Mouse (Mus musculus): ENCODE measurements around the gene Loxl4.

Gene Loxl4

DNA sequence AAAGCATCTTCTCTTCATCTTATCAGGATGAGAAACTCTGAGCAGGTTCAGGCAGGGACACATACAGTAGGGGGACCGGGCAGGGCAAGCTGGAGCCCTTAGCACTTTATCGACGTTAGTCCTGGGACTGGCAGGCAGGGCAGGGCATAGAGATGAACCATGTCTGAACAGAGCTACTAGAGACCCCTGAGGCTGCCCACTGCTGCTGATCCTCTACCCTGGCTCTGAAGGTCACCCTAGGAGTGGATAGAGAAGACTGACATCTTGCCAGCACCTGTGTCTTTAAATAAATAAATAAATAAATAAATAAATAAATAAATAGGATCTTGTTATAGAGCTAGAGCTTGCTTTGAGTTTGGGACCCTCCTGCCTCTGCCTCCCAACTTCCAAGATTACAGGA is 2.9 kb downstream of the Loxl4 start:
- DNase-seq (ENCODE audit: low spot score), result no peak

DNA sequence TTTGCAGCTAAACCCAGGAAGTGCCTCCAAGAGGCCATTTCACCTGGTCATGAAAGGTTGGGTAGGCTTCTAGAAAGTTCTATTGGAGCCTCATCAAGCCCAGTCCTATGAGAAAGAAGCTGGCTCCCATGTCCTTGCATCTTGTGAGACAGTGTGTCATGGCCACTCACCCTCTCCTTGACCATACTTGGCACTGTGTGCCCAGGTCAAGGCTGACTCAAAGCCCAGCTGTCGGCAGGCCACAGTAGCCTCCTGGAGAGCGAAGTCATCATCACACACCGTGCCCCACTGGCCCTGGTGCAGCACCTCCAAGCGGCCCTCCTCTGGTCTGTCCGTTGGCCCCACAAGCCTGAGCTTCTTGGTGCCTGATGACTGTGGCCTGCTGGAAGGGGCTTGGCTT is 4.5 kb downstream of the Loxl4 start:
- no peak for DNase-seq (ENCODE audit: low spot score)

DNA sequence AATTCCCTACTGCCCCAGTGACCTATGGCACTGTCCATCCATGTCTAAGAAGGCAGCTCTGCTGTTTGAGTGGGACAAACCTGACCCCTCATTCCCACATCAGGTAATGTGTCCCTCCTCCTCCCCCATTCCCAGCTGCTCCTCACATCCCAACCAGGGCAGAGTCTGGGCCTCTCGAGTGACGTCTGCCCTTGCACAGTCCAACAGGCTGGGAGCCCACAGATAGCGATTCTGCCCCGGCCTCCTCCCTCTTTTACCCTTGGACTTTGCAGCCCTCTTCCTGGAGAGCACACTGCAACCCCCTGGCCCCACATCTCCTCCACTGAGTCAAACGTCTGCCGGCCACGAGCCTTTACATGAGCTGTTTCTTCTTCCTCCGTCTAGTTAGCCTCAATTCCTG is 10.0 kb downstream of the Loxl4 start:
- no peak for DNase-seq (ENCODE audit: low spot score)

DNA sequence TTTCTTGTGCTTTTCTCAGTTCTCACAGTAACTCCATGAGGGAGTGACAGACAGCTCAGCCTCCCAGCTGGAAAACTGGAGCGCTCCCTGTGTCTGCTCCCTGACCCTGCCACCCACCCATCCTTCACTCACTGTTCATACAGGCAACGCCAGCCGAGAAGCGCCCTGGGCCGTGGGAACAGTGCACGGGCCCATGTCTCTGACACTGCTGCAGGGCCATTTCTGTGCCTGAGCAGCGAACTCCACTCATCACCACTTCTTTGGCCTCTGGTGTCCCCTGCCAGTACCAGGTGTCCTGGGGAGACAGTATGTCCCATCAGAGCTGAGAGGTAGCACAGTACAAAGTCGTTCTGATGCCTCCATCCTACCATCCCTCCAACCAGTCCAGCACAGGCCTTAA is 10.6 kb downstream of the Loxl4 start:
- DNase-seq (ENCODE audit: low spot score), result no peak

DNA sequence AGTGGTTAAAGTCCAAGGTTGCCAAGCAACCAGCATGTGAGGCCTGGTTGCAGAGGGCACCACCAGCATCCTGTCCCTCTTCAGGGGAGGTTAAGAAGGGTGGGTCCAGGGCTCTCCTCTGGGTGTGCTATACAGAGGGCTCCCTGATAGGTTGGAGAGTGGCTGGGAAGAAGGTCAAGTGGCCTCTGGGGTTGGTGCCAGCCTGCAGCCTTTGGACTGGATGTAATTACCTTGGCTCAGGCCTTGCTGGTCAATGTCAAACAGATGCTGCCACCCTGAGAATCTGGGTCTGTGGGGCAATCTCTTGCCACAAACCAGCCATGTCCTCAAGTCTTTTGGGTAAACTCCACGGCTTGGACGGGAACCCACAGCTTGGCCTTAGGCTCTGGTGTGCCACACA is 11.2 kb downstream of the Loxl4 start:
- no peak for DNase-seq (ENCODE audit: low spot score)

DNA sequence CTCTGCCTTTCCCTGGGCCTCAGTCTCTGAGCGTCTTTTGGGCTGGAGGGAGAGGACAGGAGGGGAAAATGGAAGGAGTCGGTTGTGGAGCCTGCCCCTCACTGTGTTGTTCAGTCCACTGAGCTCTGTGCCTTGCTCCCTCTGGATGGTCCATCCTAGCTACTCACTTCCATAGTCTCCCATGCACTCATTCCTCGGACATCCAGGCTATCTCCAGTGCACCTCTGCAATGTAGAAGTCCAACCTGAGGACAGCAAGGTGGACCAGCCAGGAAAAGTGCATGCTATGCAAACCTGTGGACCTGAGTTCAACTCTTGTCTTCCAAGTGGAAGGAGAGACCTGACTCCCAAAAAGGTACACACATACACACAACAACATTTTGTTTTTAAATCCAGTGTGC is 12.0 kb downstream of the Loxl4 start:
- no peak for DNase-seq (ENCODE audit: low spot score)

DNA sequence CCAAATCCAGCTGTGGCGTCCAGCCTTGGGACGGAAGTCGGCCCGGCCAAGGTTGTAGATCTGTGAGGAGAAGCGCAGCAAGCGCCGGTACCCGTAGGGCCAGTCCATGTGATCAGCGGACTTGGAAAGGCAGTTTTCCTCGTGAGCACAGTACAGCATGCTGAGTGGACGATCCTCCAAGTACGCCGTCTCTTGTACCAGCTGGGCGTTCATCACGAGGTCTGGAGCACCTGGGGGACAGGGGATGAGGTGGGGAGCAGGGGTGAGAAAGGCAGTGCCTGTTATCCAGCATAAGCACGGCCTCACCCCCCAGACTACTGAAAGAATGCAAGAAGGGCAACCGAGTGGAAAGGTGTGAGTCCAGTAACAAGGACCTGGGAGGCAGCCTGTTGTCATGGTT is 12.7 kb downstream of the Loxl4 start:
- no peak for DNase-seq (ENCODE audit: low spot score)

DNA sequence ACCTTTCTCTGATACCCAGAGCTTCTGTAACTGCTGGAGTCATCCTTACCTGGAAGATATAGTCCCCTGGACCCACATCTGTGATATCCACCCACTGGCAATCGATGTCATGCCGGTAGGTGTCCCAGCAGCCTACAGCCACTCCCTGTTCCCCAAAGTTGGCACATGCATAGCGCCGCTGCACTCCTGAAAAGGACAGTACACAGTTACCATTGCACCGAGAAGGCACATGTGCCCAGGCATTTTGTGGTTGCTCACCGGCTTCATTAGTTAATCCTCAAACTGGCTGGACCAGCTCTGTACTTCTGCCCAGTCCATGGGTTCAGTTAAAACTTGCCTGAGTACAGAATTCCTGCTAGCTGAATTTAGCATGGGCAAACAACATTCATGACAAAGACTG is 14.7 kb downstream of the Loxl4 start:
- no peak for DNase-seq (ENCODE audit: low spot score)

DNA sequence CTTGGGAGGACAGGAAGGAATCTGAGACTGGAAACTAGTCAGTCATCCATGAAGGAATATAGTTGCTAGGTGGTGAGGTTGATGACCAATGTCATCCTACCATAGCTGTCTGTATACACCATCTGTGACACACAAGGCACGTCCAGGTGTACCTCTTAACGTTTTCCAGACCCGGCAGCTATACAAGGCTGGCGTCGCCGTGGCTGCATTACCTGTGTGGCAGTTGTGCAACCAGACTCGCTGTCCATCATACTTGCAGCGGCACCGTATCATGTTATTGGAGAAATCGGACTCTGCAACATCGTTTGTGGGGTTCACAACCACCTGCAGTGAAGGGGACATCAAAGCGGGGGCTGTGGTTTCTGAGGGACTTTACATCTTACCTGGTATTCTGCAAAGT is 15.3 kb downstream of the Loxl4 start:
- DNase-seq (ENCODE audit: low spot score), result no peak

DNA sequence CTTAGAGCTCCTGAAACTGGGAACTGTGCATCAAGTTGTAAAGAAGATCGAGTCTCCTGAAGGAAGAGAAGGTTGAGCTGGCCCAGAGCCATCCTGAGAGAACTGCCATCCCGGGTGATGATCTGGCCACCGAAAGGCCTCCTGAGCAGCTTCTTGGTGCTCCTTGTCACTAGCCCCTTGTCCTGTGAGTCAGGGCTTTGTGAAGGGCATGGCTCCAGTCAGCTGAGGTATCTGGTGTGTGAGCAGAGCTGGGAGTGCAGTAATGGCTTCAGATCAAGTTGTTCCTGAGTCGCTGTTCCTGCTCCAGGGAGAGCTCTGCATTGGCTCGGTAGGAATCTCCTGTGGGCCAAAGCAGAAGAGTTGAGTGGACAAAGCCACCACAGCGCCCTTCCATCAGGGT is 17.5 kb downstream of the Loxl4 start:
- no peak for DNase-seq (ENCODE audit: low spot score)

DNA sequence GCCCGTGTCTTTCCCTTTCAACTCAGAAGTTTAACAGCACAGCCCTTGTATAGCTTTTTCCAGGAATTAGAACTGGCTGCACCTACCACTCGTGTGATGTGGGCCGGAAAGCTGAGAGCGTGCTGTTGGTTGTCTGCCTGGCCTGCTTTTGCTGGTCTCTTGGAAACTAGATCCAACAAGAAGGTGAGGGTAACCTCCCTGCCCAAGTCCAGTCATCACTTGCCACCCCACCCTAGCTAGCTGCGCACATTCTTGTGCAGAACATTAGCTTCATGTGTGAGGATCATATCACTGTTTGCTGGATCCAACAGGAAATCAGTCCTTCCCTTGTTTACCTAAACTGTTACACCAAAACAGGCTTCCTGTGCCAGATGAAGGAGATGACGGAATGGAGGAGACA is 19.2 kb downstream of the Loxl4 start:
- DNase-seq (ENCODE audit: low spot score), result no peak

DNA sequence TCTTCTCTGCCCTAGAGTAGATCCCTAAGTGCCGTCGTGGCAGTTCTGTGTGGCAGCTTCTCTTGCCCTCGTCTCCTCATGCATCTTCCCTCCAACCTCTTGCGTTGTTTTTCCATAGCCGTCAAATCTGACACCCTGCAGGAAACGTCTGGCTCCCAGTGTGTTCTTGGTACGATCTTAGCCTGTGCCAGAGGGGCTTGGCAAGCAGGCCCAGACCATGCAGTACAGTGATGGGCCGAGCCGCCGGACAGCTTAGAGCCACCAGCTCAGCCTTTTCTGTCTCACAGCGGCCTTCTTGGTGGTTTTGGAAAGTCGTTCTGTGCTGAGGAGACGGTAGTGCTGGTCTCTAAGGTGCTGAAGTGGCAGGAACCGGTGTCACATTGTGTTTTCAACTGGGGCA is 21.1 kb downstream of the Loxl4 start:
- no peak for DNase-seq (ENCODE audit: low spot score)

DNA sequence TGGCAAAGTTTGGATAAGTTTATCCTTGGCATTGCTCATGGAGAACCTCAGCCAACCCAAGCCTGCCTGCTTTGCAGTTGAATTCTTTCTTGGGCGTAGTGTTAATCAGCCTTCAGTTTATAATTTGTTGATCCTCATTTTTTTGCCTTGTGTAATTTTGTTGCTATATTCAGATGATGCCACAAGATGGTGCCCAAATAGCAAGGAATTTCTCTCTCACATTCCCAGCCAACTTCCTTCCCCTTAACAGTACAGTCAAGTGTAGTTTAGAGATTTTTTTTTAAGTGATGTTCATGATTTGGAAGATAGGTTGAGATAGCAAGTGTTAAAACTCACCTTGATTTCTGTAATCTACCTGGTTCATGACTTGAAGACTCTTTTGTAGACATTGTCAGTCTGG is 23.4 kb downstream of the Loxl4 start:
- no peak for DNase-seq (ENCODE audit: low spot score)

DNA sequence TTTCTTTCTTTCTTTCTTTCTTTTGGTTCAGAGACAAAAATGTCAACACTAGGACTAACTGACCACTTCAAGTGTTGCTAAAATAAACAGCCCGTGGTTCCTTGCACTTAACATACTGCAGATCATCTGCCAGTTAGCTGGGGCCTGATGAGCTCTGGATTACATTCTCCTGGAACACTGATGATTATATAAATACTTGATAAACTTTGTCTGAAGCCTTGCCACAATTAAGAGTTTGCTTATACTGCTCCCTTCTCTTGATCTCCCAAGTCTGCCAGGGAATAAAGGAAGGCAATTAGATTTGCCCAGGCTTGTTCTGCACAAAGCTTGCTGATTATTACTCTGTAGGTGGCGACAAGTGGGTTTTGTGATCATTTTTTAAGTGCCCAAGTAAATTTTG is 24.9 kb downstream of the Loxl4 start:
- DNase-seq (ENCODE audit: low spot score), result no peak

DNA sequence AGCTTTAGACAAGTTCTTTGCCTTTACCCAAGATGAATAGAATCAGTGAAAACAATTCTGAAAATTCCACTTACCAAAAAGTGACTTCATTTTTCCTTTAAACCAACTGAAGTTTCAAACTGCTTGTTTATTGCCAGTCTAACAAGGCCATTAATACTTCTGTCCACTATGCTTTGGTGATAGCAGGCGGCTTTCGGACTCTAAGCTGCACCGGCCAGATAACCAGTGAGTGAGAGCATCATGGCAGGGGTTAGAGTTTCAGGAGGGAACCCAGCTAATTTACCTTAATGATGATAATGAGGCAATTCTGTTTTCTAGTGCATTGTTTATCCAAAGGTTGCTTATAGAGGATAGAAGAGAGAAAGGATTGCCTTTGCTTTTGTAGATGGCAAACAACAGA is 28.4 kb downstream of the Loxl4 start:
- no peak for DNase-seq (ENCODE audit: low spot score)

DNA sequence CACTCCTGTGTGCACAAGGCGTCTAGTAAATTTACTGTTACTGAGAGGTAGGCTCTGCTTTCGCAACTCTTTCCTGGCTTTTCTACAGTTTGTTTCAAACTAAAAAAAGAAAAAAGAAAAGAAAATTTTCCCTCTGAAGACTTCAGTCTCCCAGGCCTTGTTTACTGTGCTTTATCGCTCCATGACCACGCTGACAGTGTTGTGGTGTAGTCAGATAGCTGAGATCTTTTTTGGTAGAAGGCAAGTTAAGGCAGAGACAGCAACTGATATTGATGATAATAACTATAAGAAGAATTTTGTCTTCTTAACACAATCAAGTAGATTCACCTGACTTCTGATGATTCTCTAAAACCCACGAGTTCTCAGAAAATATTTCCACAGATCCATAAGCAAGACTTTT is 28.9 kb downstream of the Loxl4 start:
- DNase-seq (ENCODE audit: low spot score), result no peak

DNA sequence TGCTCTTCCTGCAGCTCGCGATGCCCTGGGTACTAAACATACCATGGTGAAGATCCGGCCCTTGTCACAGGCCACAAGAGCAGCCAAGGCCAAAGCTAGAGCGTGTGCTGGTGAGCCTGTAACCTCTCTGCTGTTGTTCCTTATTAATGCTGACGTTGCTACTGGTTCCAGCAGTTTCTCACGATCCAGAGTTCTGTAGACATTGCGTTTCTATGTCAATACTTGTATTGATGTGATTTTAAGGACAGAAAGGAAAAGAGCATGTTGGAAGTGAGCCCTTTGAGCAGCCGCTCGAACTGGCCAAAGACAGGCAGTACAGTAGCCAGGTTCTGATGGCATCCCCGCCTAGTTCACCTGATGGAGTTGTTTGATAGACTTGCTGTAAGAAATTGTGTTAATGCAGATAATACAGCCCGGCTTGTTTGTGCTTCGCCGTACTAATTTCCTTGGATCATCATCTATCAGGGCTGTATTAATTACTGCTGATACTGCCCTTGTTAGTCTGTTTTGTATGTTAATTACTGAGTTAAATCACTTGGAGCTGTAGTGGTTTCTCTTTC is 29.7 kb downstream of the Loxl4 start:
- no peak for DNase-seq (ENCODE audit: low spot score)

DNA sequence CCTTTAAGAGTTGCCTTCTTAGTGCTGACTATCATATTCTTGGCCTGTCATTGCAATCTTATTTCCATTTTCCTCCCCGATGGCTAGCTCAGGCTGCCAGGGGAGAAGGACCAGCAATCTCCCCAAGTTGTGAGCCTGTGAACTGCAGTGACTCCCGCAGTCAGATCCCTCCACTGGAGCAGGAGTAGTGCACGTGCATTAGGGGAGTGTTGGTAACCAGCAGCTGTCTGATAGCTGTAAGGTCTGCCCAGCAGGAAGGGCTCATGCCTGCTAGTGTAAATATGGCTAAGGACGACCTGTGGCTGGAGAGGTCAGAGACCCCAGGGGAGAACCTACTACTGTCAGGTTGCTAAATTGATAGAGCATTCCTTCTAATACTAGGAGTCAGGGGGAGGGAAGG is 31.9 kb downstream of the Loxl4 start:
- no peak for DNase-seq (ENCODE audit: low spot score)

DNA sequence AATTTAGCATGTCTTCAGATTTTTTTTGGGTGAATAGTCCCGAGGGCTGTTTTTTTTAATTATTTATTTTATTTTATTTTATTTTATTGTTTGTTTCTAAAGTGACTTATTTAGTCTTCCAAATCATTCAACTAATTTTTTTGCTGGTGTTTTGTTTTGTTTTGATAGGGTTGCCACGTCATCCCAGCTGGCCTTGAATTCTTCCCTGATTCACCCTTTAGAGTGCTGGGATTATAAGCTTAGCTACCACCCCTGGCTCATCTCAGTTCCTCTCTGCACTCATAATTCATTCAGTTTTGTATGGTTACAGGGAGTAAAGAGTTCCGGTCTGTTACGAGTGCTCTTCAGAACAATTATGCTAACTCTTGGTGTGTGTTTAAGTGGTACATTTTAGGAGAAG is 34.0 kb downstream of the Loxl4 start:
- no peak for DNase-seq (ENCODE audit: low spot score)

DNA sequence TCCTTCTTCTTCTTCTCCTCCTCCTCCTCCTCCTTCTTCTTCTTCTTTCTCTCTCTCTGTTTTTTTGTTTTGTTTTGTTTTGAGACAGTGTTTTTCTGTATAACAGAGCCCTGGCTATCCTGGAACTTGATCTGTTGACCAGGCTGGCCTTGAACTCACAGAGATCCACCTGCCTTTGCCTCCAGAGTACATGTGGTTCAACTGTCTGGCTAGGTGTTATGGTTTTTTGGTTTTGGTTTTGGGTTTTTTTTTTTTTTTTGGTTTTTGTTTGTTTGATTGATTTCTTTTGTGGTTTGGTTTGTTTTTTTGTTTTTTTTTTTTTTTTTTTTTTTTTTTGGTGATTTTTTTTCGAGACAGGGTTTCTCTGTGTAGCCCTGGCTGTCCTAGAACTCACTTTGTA is 35.8 kb downstream of the Loxl4 start:
- no peak for DNase-seq (ENCODE audit: low spot score)

DNA sequence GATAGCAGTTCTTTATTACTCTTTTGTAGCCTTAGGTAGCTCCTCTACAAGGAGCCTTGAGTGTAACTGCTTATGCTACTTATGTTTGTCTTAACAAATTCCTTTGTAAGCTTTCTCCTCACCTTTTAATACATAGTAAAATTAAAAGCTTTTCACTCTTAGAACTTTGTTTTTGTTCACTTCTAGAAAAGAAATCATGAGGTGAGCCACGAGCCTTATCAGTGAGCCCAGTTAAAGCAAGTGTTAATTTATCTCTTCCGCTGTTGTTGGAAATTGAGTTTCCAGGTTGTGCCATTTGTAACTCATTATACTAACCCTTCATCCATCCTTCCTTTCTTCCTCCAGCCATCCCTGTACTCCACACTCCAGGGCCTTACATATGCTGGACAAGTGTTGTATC is 37.3 kb downstream of the Loxl4 start:
- no peak for DNase-seq (ENCODE audit: low spot score)

DNA sequence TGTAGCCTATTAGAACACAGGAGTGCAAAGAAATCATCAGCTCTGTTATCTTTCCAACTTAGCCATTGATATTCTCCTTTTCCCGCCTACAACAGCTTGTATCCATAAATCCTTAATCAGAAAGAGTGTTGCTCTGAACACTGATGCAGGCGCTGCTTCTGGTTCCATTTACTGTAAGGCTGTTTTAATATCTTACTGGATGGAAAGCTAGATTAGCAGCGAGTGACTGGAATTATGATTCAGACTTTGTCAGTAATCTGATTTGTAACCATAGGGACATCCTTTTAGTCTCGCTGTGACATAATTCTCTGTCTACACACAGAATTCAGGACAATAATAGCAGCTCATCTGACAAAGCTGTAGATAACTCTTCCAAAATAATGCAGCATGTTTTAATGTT is 41.3 kb downstream of the Loxl4 start:
- no peak for DNase-seq (ENCODE audit: low spot score)

DNA sequence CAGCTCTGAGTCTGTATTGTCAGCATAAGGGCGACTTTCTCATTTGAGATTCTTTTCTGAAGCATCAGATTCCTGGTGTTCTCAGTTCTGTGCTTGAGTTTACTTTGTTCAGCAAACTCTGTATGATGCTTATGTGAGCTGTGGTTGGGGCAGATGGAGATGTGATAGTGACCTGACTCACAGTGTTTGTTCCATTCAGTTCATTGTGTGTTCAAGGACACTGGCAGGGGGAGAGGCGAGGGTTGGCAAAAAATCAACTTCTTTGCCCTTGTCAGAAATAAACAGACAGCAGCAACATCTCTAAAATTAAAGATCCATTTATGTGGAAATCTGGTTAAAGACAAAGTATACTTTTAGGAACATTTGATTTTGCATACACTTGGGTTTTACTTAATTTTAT is 43.5 kb downstream of the Loxl4 start:
- DNase-seq (ENCODE audit: low spot score), result no peak

DNA sequence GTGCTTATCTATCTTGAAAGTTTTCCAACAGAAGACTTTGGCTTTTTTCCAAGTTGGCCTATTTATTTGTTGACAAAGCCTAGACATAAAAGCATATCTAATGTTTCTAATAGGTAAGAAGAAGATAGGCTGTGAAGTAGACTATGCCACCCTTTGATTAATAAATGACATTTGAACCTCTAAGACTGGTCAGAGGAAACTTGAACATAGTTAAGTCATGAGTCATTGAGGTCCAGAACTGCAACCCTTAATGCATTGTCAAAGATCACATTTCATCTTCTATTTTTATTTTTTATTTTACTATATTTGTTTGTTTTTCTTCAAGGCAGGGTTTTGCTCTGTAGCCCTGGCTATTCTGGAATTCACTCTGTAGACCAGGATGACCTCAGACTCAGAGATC is 45.6 kb downstream of the Loxl4 start:
- DNase-seq (ENCODE audit: low spot score), result no peak

Measured in ovary, postnatal 14 days (tissue).